ENCODE assay signal across 10 mouse cellular contexts in the genomic region with DNA sequence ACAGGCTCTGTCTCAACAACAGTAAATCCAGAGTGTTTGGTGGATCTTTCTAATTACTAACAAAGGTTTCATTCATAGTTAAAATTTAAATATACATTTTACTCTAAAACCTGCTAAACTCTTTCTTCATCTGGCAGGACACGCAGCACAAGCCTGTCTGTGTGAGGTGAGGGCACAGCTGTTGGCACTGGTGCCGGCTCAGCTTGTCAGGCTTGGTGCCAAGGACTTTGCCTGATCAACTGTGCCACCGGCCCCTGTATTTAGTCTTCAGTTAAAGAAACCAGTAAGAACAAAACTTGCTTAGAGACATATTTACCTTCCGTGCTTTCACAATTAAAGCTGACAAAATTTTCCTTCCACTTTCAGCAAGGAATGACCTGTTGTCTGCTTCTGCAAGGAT. TPM values are rescaled to one million over a fixed set of nuclear protein-coding genes. Genes with fewer than 3 reads are reported as not detected.
A peak's percentile ranks its signal among the peaks of the same experiment; 100 is the strongest.
DNase-seq lines count a peak whose midpoint lies in the region; ATAC-seq and TF ChIP-seq lines count a peak whose summit lies in the region.
"Had no signal": no experiment of that assay in that cellular context is flagged by ENCODE, and none has a peak within 500 bp of the region (broad histone marks: within the 10 kb centered on the region; RNA-seq: fewer than 3 reads in every experiment).

No protein-coding gene starts in this region.

- no peak for TF ChIP-seq POLR2A in heart, adult 2 months (IDR thresholded peaks at IDR 0.05; ENCODE audit: insufficient read depth, low read depth, low read length)

- no peak overlapping the region for H3K4me3 ChIP-seq in heart, adult 2 months
- H3K4me3 ChIP-seq in heart, embryonic 11.5 days (ENCODE audit: low read depth, low read length) = no peak overlapping the region
- no peak overlapping the region for H3K4me3 ChIP-seq in heart, embryonic 10.5 days
- H3K4me3 ChIP-seq: megakaryocyte, embryonic 14.5 days had no signal

- no peaks in the 10 kb centered on the region for H3K27me3 ChIP-seq in heart, adult 2 months (ENCODE audit: control insufficient read depth, insufficient read depth, low read length)
- no peaks in the 10 kb centered on the region for H3K27me3 ChIP-seq in heart, embryonic 11.5 days (ENCODE audit: control insufficient read depth, insufficient read depth, low read length)
- no peaks in the 10 kb centered on the region for H3K27me3 ChIP-seq in heart, embryonic 10.5 days (ENCODE audit: insufficient read depth, poor library complexity, severe bottlenecking)
- H3K27me3 ChIP-seq: megakaryocyte, embryonic 14.5 days had no signal

- 0 out of 2 replicates have a peak, but pooled peaks have one; percentile 24 for TF ChIP-seq EP300 in heart, adult 2 months (IDR thresholded peaks at IDR 0.05; ENCODE audit: insufficient read depth, low read depth, low read length)

- no peaks in the 10 kb centered on the region for H3K79me2 ChIP-seq in heart, adult 2 months (replicated peaks; ENCODE audit: control insufficient read depth, insufficient read depth, low read length)

- H3K9me3 ChIP-seq in heart, embryonic 11.5 days (replicated peaks; ENCODE audit: control insufficient read depth, low read length) = no peaks in the 10 kb centered on the region
- H3K9me3 ChIP-seq in heart, embryonic 10.5 days = no peaks in the 10 kb centered on the region
- H3K9me3 ChIP-seq: megakaryocyte, embryonic 14.5 days had no signal

- H3K9ac ChIP-seq in heart, adult 2 months (ENCODE audit: low read depth, low read length) = no peak overlapping the region
- no peak overlapping the region for H3K9ac ChIP-seq in heart, embryonic 11.5 days (ENCODE audit: low read depth, low read length)

- intact Hi-C loops in heart, adult 2 months (cut with DNase I) = loop anchor here (2.0 kb wide), 1 partner anchor 28 kb away; no protein-coding TSS in a partner anchor

- peak in 1 of 2 experiments; percentile 62 for DNase-seq in heart, adult 2 months
- DNase-seq in ovary, postnatal 36 days (ENCODE audit: low spot score) = peak; percentile 58
- no peak for DNase-seq in ovary, postnatal 10 days (ENCODE audit: low spot score)
- peak; percentile 64 for DNase-seq in heart, embryonic 10.5 days (ENCODE audit: low spot score)
- peak; percentile 75 for DNase-seq in skeletal muscle tissue, adult 2 months (ENCODE audit: low read depth, low spot score)
- no peak for DNase-seq in urinary bladder, postnatal 10 days (ENCODE audit: low spot score)

- no peak for TF ChIP-seq CTCF in heart, adult 2 months (IDR thresholded peaks at IDR 0.05)

- H3K4me1 ChIP-seq in heart, adult 2 months (ENCODE audit: control insufficient read depth, insufficient read depth, low read length) = peaks cover 2% of the 10 kb centered on the region
- H3K4me1 ChIP-seq in heart, embryonic 11.5 days (ENCODE audit: control insufficient read depth, insufficient read depth, low read length) = peaks cover 8% of the 10 kb centered on the region; the same call in 1 of the 2 replicates
- peaks cover 7% of the 10 kb centered on the region; the same call in 1 of the 2 replicates for H3K4me1 ChIP-seq in heart, embryonic 10.5 days

- H3K36me3 ChIP-seq in heart, adult 2 months (ENCODE audit: control insufficient read depth, insufficient read depth, low read length) = no peaks in the 10 kb centered on the region
- peaks cover 13% of the 10 kb centered on the region for H3K36me3 ChIP-seq in heart, embryonic 11.5 days (ENCODE audit: control insufficient read depth, insufficient read depth, low read length)
- H3K36me3 ChIP-seq in heart, embryonic 10.5 days = peaks cover 49% of the 10 kb centered on the region

- peak overlapping the region; percentile 60; the same call in 1 of the 2 replicates for H3K27ac ChIP-seq in heart, adult 2 months
- H3K27ac ChIP-seq in heart, embryonic 11.5 days (ENCODE audit: low read depth, low read length) = no peak overlapping the region
- H3K27ac ChIP-seq in heart, embryonic 10.5 days = no peak overlapping the region

- 60% methylated on average over 4 of the region's 4 CpGs for WGBS in heart, adult 2 months
- 92% methylated on average over 4 of the region's 4 CpGs for WGBS in heart, embryonic 11.5 days (ENCODE audit: insufficient replicate concordance)
- WGBS in heart, embryonic 10.5 days = 86% methylated on average over 4 of the region's 4 CpGs

- no peak for ATAC-seq in heart, embryonic 11.5 days (replicated peaks; ENCODE audit: insufficient number of reproducible peaks, low FRiP score, low TSS enrichment)
- no peak for ATAC-seq in megakaryocyte-erythroid progenitor cell, adult 5-6 weeks (replicated peaks; ENCODE audit: low FRiP score, low TSS enrichment, poor library complexity, severe bottlenecking)
- ATAC-seq: activated CD4-positive, CD25-positive, alpha-beta regulatory T cell, adult 4 months had no signal

- no peak overlapping the region for H3K4me2 ChIP-seq in heart, embryonic 11.5 days

RNA-seq across cellular contexts. Expression of a gene that starts 22.6 kb away (rescaled TPM):
- total RNA-seq in heart, adult 2 months (2021) = 100 to 1,000 TPM; 316 to 339 TPM
- polyA plus RNA-seq in heart, adult 2 months (2012; rRNA removed) = 16.4 and 27.2 TPM in 2 replicates
- polyA plus RNA-seq in heart, embryonic 11.5 days (2014; fragmentation: Nextera tagmentation; extraction: Ambion mirVana) = 165 and 210 TPM in 2 replicates
- polyA plus RNA-seq in heart, embryonic 10.5 days (2016; fragmentation: Nextera tagmentation; extraction: Ambion mirVana) = 102 and 155 TPM in 2 replicates
- not detected in 2 replicates for total RNA-seq in megakaryocyte-erythroid progenitor cell, adult 5-6 weeks (2014; fragmentation: Nextera tagmentation)
- 1.3 and 1.8 TPM in 2 replicates for total RNA-seq in megakaryocyte-erythroid progenitor cell, adult 5-6 weeks (2017)

RNA-seq across cellular contexts. Expression of a gene that starts 51.5 kb away (rescaled TPM):
- 10 to 100 TPM; 11.0 to 12.6 TPM for total RNA-seq in heart, adult 2 months (2021)
- polyA plus RNA-seq in heart, adult 2 months (2012; rRNA removed) = 4.2 and 10.2 TPM in 2 replicates
- polyA plus RNA-seq in heart, embryonic 11.5 days (2014; fragmentation: Nextera tagmentation; extraction: Ambion mirVana) = 12.8 and 16.7 TPM in 2 replicates
- polyA plus RNA-seq in heart, embryonic 10.5 days (2016; fragmentation: Nextera tagmentation; extraction: Ambion mirVana) = 14.5 and 18.4 TPM in 2 replicates
- total RNA-seq in megakaryocyte-erythroid progenitor cell, adult 5-6 weeks (2014; fragmentation: Nextera tagmentation) = 16.9 and 18.8 TPM in 2 replicates
- 18.9 and 26.8 TPM in 2 replicates for total RNA-seq in megakaryocyte-erythroid progenitor cell, adult 5-6 weeks (2017)

RNA-seq across cellular contexts. Expression of a gene that starts 57.5 kb away (rescaled TPM):
- total RNA-seq in heart, adult 2 months (2021) = 10 to 100 TPM; 23.1 to 24.3 TPM
- 9.0 and 19.6 TPM in 2 replicates for polyA plus RNA-seq in heart, adult 2 months (2012; rRNA removed)
- 31.9 and 35.1 TPM in 2 replicates for polyA plus RNA-seq in heart, embryonic 11.5 days (2014; fragmentation: Nextera tagmentation; extraction: Ambion mirVana)
- 36.2 and 37.6 TPM in 2 replicates for polyA plus RNA-seq in heart, embryonic 10.5 days (2016; fragmentation: Nextera tagmentation; extraction: Ambion mirVana)
- 56.1 and 105 TPM in 2 replicates for total RNA-seq in megakaryocyte-erythroid progenitor cell, adult 5-6 weeks (2014; fragmentation: Nextera tagmentation)
- total RNA-seq in megakaryocyte-erythroid progenitor cell, adult 5-6 weeks (2017) = 93.4 and 95.7 TPM in 2 replicates

Comparison
In these comparisons a context has a peak if more than half of its experiments do, and no peak if none do; other contexts are left out.
1. DNase-seq: peak in ovary, postnatal 36 days (single experiment), heart, embryonic 10.5 days (single experiment) and skeletal muscle tissue, adult 2 months (single experiment); none in ovary, postnatal 10 days (single experiment) and urinary bladder, postnatal 10 days (single experiment).